Mouse (Mus musculus): ENCODE measurements around the gene Thap3. TPM values are rescaled to one million over a fixed set of nuclear protein-coding genes. Genes with fewer than 3 reads are reported as not detected.
A peak's percentile ranks its signal among the peaks of the same experiment; 100 is the strongest.

The Thap3 gene
- polyA plus RNA-seq, 1 experiment, result 29.7 TPM

DNA sequence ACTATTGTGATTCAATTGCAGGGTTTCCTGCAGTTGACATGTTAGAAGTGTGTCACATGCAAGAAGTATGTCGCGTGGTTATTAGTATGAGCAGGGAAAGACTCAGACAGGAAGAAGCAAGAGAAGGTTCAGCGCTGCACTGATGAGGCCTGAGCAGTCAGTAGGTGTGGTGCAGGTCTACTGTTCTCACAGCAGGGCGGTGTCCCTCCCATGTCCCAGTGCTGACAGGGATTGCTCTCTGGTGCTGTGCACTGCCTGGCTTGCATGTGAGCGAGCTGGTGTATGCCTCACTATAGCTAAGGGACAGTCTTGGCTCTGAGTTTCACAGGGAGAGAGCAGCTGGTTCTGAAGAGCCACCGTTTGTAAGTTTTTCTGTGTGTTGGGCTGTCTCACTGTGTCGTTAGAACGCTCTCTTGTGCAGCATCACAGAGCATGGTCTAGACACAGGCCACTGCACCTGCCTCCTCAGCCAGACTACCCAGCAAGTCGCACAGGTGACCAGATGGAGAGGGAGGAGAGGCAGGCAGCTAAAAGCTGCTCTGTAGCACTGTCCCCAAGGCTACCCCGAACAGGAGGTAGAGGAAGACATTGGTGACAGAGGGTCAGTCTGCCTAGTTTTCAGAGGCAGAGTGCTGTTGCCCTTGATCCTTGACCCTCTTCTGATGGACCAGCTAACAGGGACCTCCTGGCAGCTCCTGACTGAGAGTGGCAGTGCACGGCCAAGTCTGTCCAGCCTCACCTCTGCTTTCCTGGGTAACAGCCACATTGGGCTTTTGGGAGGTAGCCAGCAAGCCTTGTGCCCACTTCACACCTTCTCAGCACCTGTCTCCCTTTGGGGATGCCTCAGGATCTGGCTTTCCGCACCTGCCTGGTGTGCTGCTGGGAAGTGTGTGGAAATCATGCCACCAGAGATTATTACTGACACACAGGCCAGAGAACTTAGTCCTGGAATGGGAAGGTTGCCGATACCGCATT lies 40.0 kb downstream of the Thap3 start:
- no peak overlapping the region for H3K4me3 ChIP-seq (ENCODE audit: insufficient read depth, low read length)
- TF ChIP-seq POLR2A (IDR thresholded peaks at IDR 0.05; ENCODE audit: extremely low read depth, insufficient read depth, low read length) (no peak), CTCF (IDR thresholded peaks at IDR 0.05; ENCODE audit: extremely low read depth, insufficient read depth, low read length) (no peak)
- H3K4me1 ChIP-seq (ENCODE audit: control insufficient read depth, insufficient read depth, low read length), result no peaks in the 10 kb centered on the region
- H3K27ac ChIP-seq (ENCODE audit: insufficient read depth, low read length), result no peak overlapping the region

DNA sequence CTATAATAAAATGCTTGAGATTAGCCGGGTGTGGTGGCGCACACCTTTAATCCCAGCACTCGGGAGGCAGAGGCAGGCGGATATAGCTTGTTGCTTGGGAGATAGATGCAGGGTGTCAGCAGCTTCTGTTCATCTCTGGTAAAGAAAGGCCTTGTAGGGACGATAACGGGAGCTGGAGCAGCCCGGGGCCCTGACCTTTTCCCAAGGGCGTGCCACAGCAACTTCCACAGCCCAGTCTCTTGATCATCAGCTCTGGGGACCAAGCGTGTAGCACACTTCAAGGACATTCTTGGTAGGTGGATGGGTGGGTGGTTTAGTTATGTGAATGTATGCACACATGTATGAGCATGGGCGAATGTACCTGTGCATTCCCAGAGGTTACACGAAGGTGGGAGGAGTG lies 42.6 kb downstream of the Thap3 start:
- TF ChIP-seq CTCF (IDR thresholded peaks at IDR 0.05; ENCODE audit: extremely low read depth, insufficient read depth, low read length), result no peak
- no peak for TF ChIP-seq POLR2A (IDR thresholded peaks at IDR 0.05; ENCODE audit: extremely low read depth, insufficient read depth, low read length)
- Histone ChIP-seq H3K27ac (ENCODE audit: insufficient read depth, low read length) (no peak overlapping the region), H3K4me1 (ENCODE audit: control insufficient read depth, insufficient read depth, low read length) (no peaks in the 10 kb centered on the region), H3K4me3 (ENCODE audit: insufficient read depth, low read length) (no peak overlapping the region)

DNA sequence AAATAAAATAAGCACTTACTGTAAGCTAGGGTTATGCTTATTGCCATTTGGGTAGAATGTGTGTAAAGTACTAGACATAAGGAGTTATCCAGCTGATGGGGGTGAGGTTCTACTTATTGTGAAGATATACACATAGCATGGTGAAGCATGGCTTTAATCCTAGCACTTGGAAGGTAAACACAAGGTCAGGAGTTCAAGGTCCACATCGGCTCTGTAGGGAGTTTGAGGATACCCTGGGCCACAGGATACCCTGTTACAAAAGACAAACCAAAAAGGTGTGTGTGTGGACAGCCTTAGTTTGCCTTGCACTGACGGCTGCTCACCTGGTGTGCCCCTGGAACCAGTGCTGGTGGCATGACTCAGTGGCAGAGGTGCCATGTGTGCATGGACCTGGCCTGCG lies 50.7 kb downstream of the Thap3 start:
- Histone ChIP-seq H3K4me1 (ENCODE audit: control insufficient read depth, insufficient read depth, low read length) (no peaks in the 10 kb centered on the region), H3K4me3 (ENCODE audit: insufficient read depth, low read length) (no peak overlapping the region), H3K27ac (ENCODE audit: insufficient read depth, low read length) (no peak overlapping the region)
- TF ChIP-seq CTCF (IDR thresholded peaks at IDR 0.05; ENCODE audit: extremely low read depth, insufficient read depth, low read length), result no peak
- TF ChIP-seq POLR2A (IDR thresholded peaks at IDR 0.05; ENCODE audit: extremely low read depth, insufficient read depth, low read length), result no peak

DNA sequence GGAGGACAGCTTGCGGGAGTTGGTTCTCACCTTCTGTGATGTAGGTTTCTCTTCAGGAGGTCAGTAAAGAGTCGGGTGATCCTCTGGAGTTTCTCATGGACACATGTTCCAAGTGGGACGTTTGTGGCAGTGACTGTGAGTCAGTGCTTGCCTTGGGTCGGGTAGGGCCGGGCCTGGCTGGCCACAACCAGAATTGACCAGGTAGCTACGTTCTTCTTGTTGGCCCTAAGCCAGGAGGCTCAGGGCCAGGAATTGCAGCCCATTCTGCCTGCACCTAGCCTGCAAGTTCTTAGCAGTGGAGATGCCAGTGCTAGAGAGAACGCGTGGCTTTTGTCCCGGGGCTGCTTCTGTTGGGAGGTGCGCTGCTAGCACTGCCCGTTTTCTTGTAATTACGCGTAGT lies 51.4 kb downstream of the Thap3 start:
- H3K4me1 ChIP-seq (ENCODE audit: control insufficient read depth, insufficient read depth, low read length), result no peaks in the 10 kb centered on the region
- no peak for TF ChIP-seq CTCF (IDR thresholded peaks at IDR 0.05; ENCODE audit: extremely low read depth, insufficient read depth, low read length)
- TF ChIP-seq POLR2A (IDR thresholded peaks at IDR 0.05; ENCODE audit: extremely low read depth, insufficient read depth, low read length), result no peak
- no peak overlapping the region for H3K4me3 ChIP-seq (ENCODE audit: insufficient read depth, low read length)
- H3K27ac ChIP-seq (ENCODE audit: insufficient read depth, low read length), result no peak overlapping the region

DNA sequence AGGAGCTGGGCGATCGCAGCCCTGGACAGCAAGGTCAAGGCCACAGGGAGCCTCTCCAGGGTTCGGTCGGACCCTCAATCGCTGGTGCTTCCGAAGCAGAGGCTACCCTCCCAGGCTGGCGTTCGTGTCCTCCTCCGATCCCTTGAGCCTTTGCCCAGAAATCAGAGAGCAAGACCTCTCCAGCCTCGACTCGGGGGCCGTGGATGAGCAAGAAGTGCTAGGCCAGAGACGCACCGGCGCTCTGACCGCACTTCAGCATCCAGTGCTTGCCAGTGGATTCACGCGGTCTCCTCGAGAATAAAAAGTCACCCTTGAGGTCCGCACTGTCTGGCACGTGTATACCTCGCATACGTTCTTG lies 54.6 kb downstream of the Thap3 start:
- H3K4me1 ChIP-seq (ENCODE audit: control insufficient read depth, insufficient read depth, low read length), result no peaks in the 10 kb centered on the region
- H3K4me3 ChIP-seq (ENCODE audit: insufficient read depth, low read length), result peak overlapping the region; percentile 87
- no peak overlapping the region for H3K27ac ChIP-seq (ENCODE audit: insufficient read depth, low read length)
- no peak for TF ChIP-seq POLR2A (IDR thresholded peaks at IDR 0.05; ENCODE audit: extremely low read depth, insufficient read depth, low read length)
- TF ChIP-seq CTCF (IDR thresholded peaks at IDR 0.05; ENCODE audit: extremely low read depth, insufficient read depth, low read length), result no peak

DNA sequence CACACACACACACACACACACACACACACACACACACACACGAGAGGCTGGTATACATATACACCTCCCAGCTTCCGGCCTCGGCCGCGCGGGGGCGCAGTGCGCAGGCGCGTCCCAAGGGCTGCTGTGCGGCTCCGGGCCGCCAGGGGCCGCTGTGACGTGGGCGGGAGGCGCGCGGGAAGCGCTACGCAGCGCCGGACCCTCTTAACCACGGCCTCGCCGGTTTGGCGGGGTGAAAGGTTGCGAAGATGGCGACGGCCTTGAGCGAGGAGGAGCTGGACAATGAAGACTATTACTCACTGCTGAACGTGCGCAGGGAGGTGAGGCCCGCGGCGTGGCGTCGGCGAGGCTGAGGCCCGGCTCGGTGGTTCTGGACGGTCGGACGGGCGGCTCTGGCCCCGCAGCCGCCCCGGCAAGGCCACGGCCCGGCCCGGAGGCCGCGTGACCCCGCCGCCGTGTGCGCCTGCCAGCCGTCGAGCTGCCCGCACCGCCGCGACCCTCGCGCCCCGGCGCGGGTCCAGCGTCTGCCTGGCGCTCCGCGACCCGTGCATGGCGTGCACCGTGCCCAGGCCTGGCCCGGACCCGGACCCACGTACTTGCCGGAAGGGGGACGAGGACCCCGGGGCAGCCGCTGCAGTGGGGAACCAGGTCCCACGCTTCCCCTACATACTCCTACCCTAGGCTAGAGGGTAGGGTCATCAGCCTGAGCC lies 55.1 kb downstream of the Thap3 start, which contains the start of gene Dnajc11:
Dnajc11 (plus strand) TSS at position 187 of the 710 bp plus-strand sequence.
- TF ChIP-seq CTCF (IDR thresholded peaks at IDR 0.05; ENCODE audit: extremely low read depth, insufficient read depth, low read length) (peak; percentile 75), POLR2A (IDR thresholded peaks at IDR 0.05; ENCODE audit: extremely low read depth, insufficient read depth, low read length) (peak; percentile 52; the same call in 1 of the 2 replicates)
- Histone ChIP-seq H3K4me3 (ENCODE audit: insufficient read depth, low read length) (peak within 1 kb of the TSS; percentile 87), H3K27ac (ENCODE audit: insufficient read depth, low read length) (peak within 1 kb of the TSS; percentile 24; the same call in 1 of the 2 replicates), H3K4me1 (ENCODE audit: control insufficient read depth, insufficient read depth, low read length) (no peaks in the 10 kb centered on the region)

Other genes with a start within 250 kb of the Thap3 start
- 111 and 112 TPM in 2 replicates for gene Camta1, start 127.1 kb downstream of the Thap3 start, polyA plus RNA-seq (2012; rRNA removed)
- 58.5 and 64.9 TPM in 2 replicates for gene Dnajc11, start 55.3 kb downstream of the Thap3 start, polyA plus RNA-seq (2012; rRNA removed)
- 9.3 and 9.6 TPM in 2 replicates for gene Phf13, start 7.3 kb upstream of the Thap3 start, polyA plus RNA-seq (2012; rRNA removed)
- 11.8 and 12.6 TPM in 2 replicates for gene Klhl21, start 19.8 kb upstream of the Thap3 start, polyA plus RNA-seq (2012; rRNA removed)
- gene Zbtb48, start 38.7 kb upstream of the Thap3 start, polyA plus RNA-seq (2012; rRNA removed), result 13.7 and 19.1 TPM in 2 replicates
- 0.23 and 0.53 TPM in 2 replicates for gene Tas1r1, start 49.6 kb upstream of the Thap3 start, polyA plus RNA-seq (2012; rRNA removed)
- 16.7 and 17.1 TPM in 2 replicates for gene Nol9, start 50.3 kb upstream of the Thap3 start, polyA plus RNA-seq (2012; rRNA removed)
- gene Plekhg5, start 83.5 kb upstream of the Thap3 start, polyA plus RNA-seq (2012; rRNA removed), result 59.9 and 72.3 TPM in 2 replicates
- gene Tnfrsf25, start 126.9 kb upstream of the Thap3 start, polyA plus RNA-seq (2012; rRNA removed), result 12.7 and 14.7 TPM in 2 replicates
- 1.8 and 2.6 TPM in 2 replicates for gene Espn, start 163.4 kb upstream of the Thap3 start, polyA plus RNA-seq (2012; rRNA removed)
- not detected in 2 replicates for gene Hes2, start 169.9 kb upstream of the Thap3 start, polyA plus RNA-seq (2012; rRNA removed)
- 333 and 334 TPM in 2 replicates for gene Acot7, start 189.1 kb upstream of the Thap3 start, polyA plus RNA-seq (2012; rRNA removed)

Data from cortical plate, adult 2 months (tissue).